Mouse (Mus musculus): ENCODE data around the gene Gm28308.

DNA sequence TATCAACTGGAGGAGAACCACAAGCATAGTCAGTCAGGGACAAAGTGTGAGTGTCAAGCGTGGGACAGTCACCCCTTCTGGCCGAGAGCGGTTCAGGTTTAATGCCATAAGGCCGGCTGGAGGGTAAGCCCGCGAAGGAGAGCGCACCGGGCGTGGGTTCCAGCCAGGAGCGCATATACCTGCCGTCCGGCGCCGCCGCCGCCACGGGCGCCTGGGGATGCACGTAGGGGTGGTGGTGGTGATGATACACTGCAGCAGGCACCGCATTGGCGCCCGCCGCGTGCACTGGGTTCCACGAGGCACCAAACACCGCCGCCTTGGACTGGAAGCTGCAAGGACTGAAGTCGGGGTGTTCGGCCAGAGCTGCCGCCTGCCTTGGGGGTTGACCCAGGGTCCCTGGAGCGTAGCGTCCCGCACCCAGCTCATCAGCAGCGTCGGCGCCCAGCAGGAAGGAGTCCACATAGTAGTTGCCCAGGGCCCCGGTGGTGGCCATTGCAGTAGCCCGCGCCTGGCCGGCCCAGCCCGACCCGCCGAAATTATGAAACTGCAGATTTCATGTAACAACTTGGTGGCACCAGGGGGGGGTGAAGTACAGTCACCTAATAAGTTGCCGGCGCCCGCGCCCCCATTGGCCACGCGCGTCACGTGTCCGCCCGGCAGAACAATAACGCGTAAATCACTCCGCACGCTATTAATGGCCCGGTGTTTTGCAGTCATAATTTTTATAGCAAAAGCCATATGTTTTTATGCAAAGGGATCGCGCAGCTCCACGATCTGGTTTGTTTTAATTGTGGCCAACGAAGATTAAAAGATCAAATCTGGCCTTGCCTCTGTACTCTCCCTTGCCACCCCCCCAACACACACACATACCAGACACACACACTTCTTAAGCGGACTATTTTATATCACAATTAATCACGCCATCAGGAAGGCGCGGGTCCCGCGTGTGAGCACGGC, 12.8 kb upstream of the Gm28308 start:
- TF ChIP-seq CHD2 (IDR thresholded peaks at IDR 0.05; ENCODE audit: low read length) (no peak), POLR2AphosphoS2 (IDR thresholded peaks at IDR 0.05; ENCODE audit: low read depth, low read length) (no peak), TCF12 (IDR thresholded peaks at IDR 0.05; ENCODE audit: low read depth, low read length) (no peak), HCFC1 (IDR thresholded peaks at IDR 0.05; ENCODE audit: low read depth, low read length) (no peak), CTCF (conservative IDR thresholded peaks at IDR 0.05 in 1 of 2, IDR thresholded peaks at IDR 0.05 in 1 of 2; ENCODE audit: low read depth in 2 of 2, low read length in 2 of 2) (no peak), NELFE (IDR thresholded peaks at IDR 0.05; ENCODE audit: low read depth, low read length) (no peak), MAX (IDR thresholded peaks at IDR 0.05; ENCODE audit: low read length) (no peak), E2F4 (IDR thresholded peaks at IDR 0.05; ENCODE audit: insufficient replicate concordance, low read depth, low read length) (no peak), MAZ (IDR thresholded peaks at IDR 0.05; ENCODE audit: low read depth, low read length) (no peak), GABPA (IDR thresholded peaks at IDR 0.05; ENCODE audit: insufficient replicate concordance, low read depth, low read length) (no peak)
